Mouse (Mus musculus): ENCODE data around the gene Atp6v1g3. TPM values are rescaled to one million over a fixed set of nuclear protein-coding genes. Genes with fewer than 3 reads are reported as not detected.

The Atp6v1g3 gene
- polyA plus RNA-seq, 1 experiment from 2014 or later, result not detected

- peaks cover 32% of the 10 kb centered on the region for H3K4me1 ChIP-seq (replicated peaks)
- 23% methylated on average over 2 of the region's 2 CpGs for WGBS
- no peak overlapping the region for H3K4me3 ChIP-seq (replicated peaks)
- H3K27me3 ChIP-seq, result no peaks in the 10 kb centered on the region
- peak; percentile 44 for ATAC-seq
- H3K27ac ChIP-seq, result peak overlapping the region; percentile 62
- no peak overlapping the region for H3K9ac ChIP-seq (replicated peaks)
- no peaks in the 10 kb centered on the region for H3K36me3 ChIP-seq
- H3K9me3 ChIP-seq, result no peaks in the 10 kb centered on the region
- H3K4me2 ChIP-seq (replicated peaks), result no peak overlapping the region
Measured at GRCm38 (mm10) chr1:138326566-138326965, 53.0 kb downstream of the Atp6v1g3 start.

DNA sequence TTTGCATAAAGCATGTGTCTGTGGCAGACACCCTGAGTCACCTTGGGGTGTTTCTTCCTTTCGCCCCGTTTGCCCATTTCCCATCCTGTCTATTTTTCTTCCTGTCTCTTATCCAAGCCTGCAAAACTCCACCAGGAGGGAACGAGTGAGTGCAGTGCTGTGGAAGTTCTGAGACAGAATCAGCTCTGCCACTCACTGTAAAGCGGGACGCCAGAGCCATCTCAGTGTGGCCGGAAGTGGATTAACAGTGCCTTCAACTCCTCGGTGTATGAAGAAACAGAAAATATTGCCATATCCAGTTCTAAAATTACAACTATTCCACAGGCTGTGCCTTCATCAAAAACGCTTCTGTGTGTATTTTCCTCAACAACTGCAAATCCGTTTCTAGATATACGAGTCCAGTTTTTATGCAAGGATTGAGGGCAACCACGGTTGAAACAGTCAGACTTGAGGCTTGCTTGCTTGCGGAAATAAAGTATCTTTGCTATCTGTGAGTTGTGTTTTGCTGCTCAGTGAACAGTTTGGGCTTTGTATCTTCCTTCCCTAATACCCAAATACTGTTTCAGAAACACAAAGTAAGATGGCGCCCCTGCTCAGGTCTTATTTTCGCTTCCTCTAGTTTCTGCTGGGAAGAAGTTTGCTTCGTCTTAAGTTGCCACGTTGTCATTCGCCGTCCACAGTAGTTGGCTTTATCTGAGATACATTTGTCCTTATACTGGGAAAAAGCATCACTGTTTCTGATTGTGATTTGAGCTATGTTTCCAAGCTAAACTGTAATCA, 54.1 kb downstream of the Atp6v1g3 start:
- Histone ChIP-seq H3K4me1 (replicated peaks) (peaks cover 32% of the 10 kb centered on the region), H3K9ac (replicated peaks) (no peak overlapping the region), H3K27me3 (no peaks in the 10 kb centered on the region), H3K27ac (no peak overlapping the region), H3K36me3 (no peaks in the 10 kb centered on the region), H3K9me3 (no peaks in the 10 kb centered on the region), H3K4me3 (replicated peaks) (no peak overlapping the region), H3K4me2 (replicated peaks) (no peak overlapping the region)
- ATAC-seq, result 0 out of 2 replicates have a peak, but pooled peaks have one; percentile 2
- WGBS, result 77% methylated on average over 18 of the region's 18 CpGs

- Histone ChIP-seq H3K4me2 (replicated peaks) (peak overlapping the region; percentile 48), H3K27ac (peak overlapping the region; percentile 70), H3K9ac (replicated peaks) (no peak overlapping the region), H3K9me3 (no peaks in the 10 kb centered on the region), H3K36me3 (no peaks in the 10 kb centered on the region), H3K27me3 (no peaks in the 10 kb centered on the region), H3K4me1 (replicated peaks) (peaks cover 32% of the 10 kb centered on the region), H3K4me3 (replicated peaks) (no peak overlapping the region)
- 10% methylated on average over 12 of the region's 12 CpGs for WGBS
- peak; percentile 67 for ATAC-seq
Measured at GRCm38 (mm10) chr1:138328320-138328719, 54.8 kb downstream of the Atp6v1g3 start.

DNA sequence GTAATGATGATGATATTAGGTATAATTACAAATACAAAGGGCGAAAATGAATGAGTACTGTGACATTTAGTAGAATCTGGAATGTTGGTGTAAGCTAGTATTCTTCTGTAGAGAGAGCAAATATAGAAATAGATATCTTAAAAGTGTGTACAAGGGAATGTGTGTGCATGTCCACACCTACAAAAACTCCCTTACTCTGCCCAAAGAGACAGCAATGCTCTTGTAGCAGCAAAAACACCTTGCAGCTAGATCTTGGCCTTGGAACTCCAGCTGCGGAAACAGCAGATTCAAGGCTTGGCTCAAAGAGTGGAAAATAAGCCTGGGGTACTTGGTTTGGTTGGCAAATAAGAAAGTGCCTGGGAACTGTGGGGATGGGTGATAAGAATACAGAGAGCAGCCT, 57.0 kb downstream of the Atp6v1g3 start:
- 95% methylated on average over 2 of the region's 2 CpGs for WGBS
- Histone ChIP-seq H3K9ac (replicated peaks) (no peak overlapping the region), H3K4me2 (replicated peaks) (no peak overlapping the region), H3K4me3 (replicated peaks) (no peak overlapping the region), H3K36me3 (no peaks in the 10 kb centered on the region), H3K4me1 (replicated peaks) (peaks cover 27% of the 10 kb centered on the region), H3K27me3 (no peaks in the 10 kb centered on the region), H3K9me3 (no peaks in the 10 kb centered on the region), H3K27ac (no peak overlapping the region)
- ATAC-seq, result no peak

- WGBS, result 75% methylated on average over 4 of the region's 4 CpGs
- no peak for ATAC-seq
- no peak overlapping the region for H3K4me3 ChIP-seq (replicated peaks)
Measured at GRCm38 (mm10) chr1:138331596-138331995, 58.1 kb downstream of the Atp6v1g3 start.

DNA sequence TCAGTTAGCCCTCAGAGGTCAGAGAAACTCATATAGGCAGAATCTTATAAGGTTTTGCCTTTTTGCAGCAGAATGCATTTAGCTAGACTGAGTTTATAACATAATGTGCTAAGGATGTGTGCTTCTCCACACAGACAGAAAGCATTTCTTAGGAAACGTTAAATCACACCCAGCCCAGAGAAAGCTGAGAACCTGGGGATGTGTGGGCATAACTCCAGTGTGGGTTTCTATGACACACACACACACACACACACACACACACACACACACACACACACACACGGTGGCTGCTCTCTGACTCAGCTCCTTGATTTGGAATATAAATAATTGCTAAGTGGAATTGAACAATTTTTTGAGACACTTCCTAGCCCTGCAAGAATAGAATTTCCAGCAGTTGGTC, 61.2 kb downstream of the Atp6v1g3 start:
- Histone ChIP-seq H3K9ac (replicated peaks) (no peak overlapping the region), H3K4me2 (replicated peaks) (no peak overlapping the region), H3K4me1 (replicated peaks) (peaks cover 2% of the 10 kb centered on the region; the same call in 1 of the 2 replicates), H3K9me3 (no peaks in the 10 kb centered on the region), H3K36me3 (no peaks in the 10 kb centered on the region), H3K4me3 (replicated peaks) (no peak overlapping the region), H3K27me3 (no peaks in the 10 kb centered on the region), H3K27ac (no peak overlapping the region)
- no peak for ATAC-seq
- 67% methylated on average over 2 of the region's 2 CpGs for WGBS

More at GRCm38 (mm10) chr1:138331596-138331995, 58.1 kb downstream of the Atp6v1g3 start:
- Histone ChIP-seq H3K4me2 (replicated peaks) (no peak overlapping the region), H3K36me3 (no peaks in the 10 kb centered on the region), H3K9ac (replicated peaks) (no peak overlapping the region), H3K4me1 (replicated peaks) (peaks cover 17% of the 10 kb centered on the region), H3K9me3 (no peaks in the 10 kb centered on the region), H3K27me3 (no peaks in the 10 kb centered on the region), H3K27ac (no peak overlapping the region)

DNA sequence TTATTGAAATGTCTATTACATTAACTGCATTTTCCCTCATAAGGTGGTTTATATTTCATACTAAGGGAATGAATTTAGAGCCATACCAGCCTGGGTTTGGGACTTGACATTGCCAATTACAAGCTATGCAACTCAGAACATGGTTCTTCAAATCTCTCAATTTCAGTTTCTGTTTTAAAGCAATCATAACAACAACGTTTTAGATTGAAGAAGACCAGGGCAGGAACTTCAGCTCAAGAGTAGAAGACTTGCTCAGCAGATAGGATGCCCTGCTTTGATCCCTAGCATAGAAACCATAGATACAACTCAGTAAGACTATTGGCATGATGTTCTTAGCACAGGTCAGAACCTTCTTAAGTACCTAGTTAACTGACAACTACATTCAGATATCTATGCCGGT, 63.9 kb downstream of the Atp6v1g3 start:
- no peak for ATAC-seq
- Histone ChIP-seq H3K4me1 (replicated peaks) (no peaks in the 10 kb centered on the region), H3K4me3 (replicated peaks) (no peak overlapping the region), H3K9me3 (no peaks in the 10 kb centered on the region), H3K4me2 (replicated peaks) (no peak overlapping the region), H3K9ac (replicated peaks) (no peak overlapping the region), H3K27ac (no peak overlapping the region), H3K27me3 (no peaks in the 10 kb centered on the region), H3K36me3 (no peaks in the 10 kb centered on the region)
- 91% methylated on average over 2 of the region's 2 CpGs for WGBS

Other genes with a start within 250 kb of the Atp6v1g3 start
- 0.61 and 1.2 TPM in 2 replicates for gene Ptprc, start 98.0 kb upstream of the Atp6v1g3 start, polyA plus RNA-seq (2015; fragmentation: Nextera tagmentation; extraction: Ambion mirVana)